Mouse (Mus musculus) hindbrain, embryonic 14.5 days (tissue): ENCODE measurements around the gene Epha7. TPM values are rescaled to one million over a fixed set of nuclear protein-coding genes. Genes with fewer than 3 reads are reported as not detected.

Experiments
- ATAC-seq: fragments of 200-750 bp; cut with Nextera tagmentation; 2 replicates; pipeline ENCODE4 v1.8.0; 2017; ENCODE audit warnings: moderate number of reproducible peaks, mild to moderate bottlenecking, moderate TSS enrichment, moderate library complexity; ENCODE audit not compliant: low FRiP score
- DNase-seq: peaks from one replicate; pipeline ENCODE4 v3.0.0-alpha.2; 2015; ENCODE audit warnings: low spot score
- H3K27ac ChIP-seq: fragments of 300-500 bp; sonication (generic); 2 replicates; pipeline ENCODE4 v1.5.1; 2014; ENCODE audit warnings: mild to moderate bottlenecking, moderate library complexity
- H3K27me3 ChIP-seq: fragments of 300-500 bp; sonication (generic); 2 replicates; pipeline ENCODE4 v1.6.1; 2014; ENCODE audit warnings: mild to moderate bottlenecking, low read length, mixed read lengths; ENCODE audit not compliant: control insufficient read depth, insufficient read depth
- H3K36me3 ChIP-seq: fragments of 300-500 bp; sonication (generic); replicated peaks from 2 replicates; pipeline ENCODE4 v1.6.1; 2014; ENCODE audit not compliant: control insufficient read depth, insufficient read depth
- H3K4me1 ChIP-seq: fragments of 300-500 bp; sonication (generic); replicated peaks from 2 replicates; pipeline ENCODE4 v1.6.1; 2014; ENCODE audit warnings: antibody characterized with exemption, low read length, mixed read lengths; ENCODE audit not compliant: control insufficient read depth, insufficient read depth
- H3K4me2 ChIP-seq: fragments of 300-500 bp; sonication (generic); replicated peaks from 2 replicates; pipeline ENCODE4 v1.6.1; 2014; ENCODE audit warnings: mild to moderate bottlenecking, moderate library complexity
- H3K4me3 ChIP-seq: fragments of 300-500 bp; sonication (generic); replicated peaks from 2 replicates; pipeline ENCODE4 v1.5.1; 2014; ENCODE audit warnings: mild to moderate bottlenecking, low read length
- H3K9ac ChIP-seq: fragments of 300-500 bp; sonication (generic); 2 replicates; pipeline ENCODE4 v1.6.1; 2014
- H3K9me3 ChIP-seq: fragments of 300-500 bp; sonication (generic); 2 replicates; pipeline ENCODE4 v1.6.1; 2016; ENCODE audit warnings: low read length; ENCODE audit not compliant: control insufficient read depth
- WGBS: fragments of 180-500 bp; shearing (Covaris S2); extraction: QIAGEN DNeasy Blood & Tissue Kit; methylation state at CpG from one replicate; pipeline ENCODE4 v1.1.7; 2014; 5-methylcytosine and 5-hydroxymethylcytosine counted together
- polyA plus RNA-seq: library from polyadenylated mRNA; unstranded; fragments of >200 nt; fragmentation: Nextera tagmentation; extraction: Ambion mirVana; gene quantifications from 2 replicates; pipeline ENCODE4 v1.2.1, GENCODE M21; 2014

Epha7 gene
- polyA plus RNA-seq, 1 experiment from 2014 or later = 74.6 TPM

GRCm38 (mm10) chr4:28824616-28825015 lies 11.7 kb downstream of the Epha7 start:
- ATAC-seq (no peak), DNase-seq (no peak)
- H3K27ac ChIP-seq = no peak overlapping the region
- H3K9ac ChIP-seq = no peak overlapping the region
- peaks cover 10% of the 10 kb centered on the region for H3K36me3 ChIP-seq
- 42% methylated on average over 7 of the region's 7 CpGs for WGBS
- H3K4me3 ChIP-seq = no peak overlapping the region
- H3K27me3 ChIP-seq = no peaks in the 10 kb centered on the region
- no peaks in the 10 kb centered on the region for H3K4me1 ChIP-seq
- H3K9me3 ChIP-seq = no peaks in the 10 kb centered on the region
- H3K4me2 ChIP-seq = peak overlapping the region; percentile 6; the same call in 1 of the 2 replicates

- no peak overlapping the region for H3K27ac ChIP-seq
- H3K4me1 ChIP-seq = 0 out of 2 replicates have a peak, but pooled peaks cover 3% of the 10 kb centered on the region
- no peak overlapping the region for H3K4me2 ChIP-seq
- no peaks in the 10 kb centered on the region for H3K36me3 ChIP-seq
- WGBS = 88% methylated on average over 3 of the region's 3 CpGs
- no peak for ATAC-seq
- DNase-seq = no peak
- H3K9me3 ChIP-seq = no peaks in the 10 kb centered on the region
- no peak overlapping the region for H3K9ac ChIP-seq
- no peaks in the 10 kb centered on the region for H3K27me3 ChIP-seq
- H3K4me3 ChIP-seq = no peak overlapping the region
These were observed 24.7 kb downstream of the Epha7 start for GRCm38 (mm10) chr4:28837669-28838068.

- WGBS = 92% methylated on average over 4 of the region's 4 CpGs
- Histone ChIP-seq H3K27ac (no peak overlapping the region), H3K9me3 (no peaks in the 10 kb centered on the region), H3K4me1 (no peaks in the 10 kb centered on the region), H3K36me3 (no peaks in the 10 kb centered on the region), H3K9ac (no peak overlapping the region), H3K27me3 (no peaks in the 10 kb centered on the region), H3K4me3 (no peak overlapping the region), H3K4me2 (no peak overlapping the region)
- DNase-seq = no peak
- ATAC-seq = no peak
These were observed 33.4 kb downstream of the Epha7 start for GRCm38 (mm10) chr4:28846311-28846710.

GRCm38 (mm10) chr4:28850388-28850787 lies 37.5 kb downstream of the Epha7 start:
- 70% methylated on average over 2 of the region's 2 CpGs for WGBS
- no peaks in the 10 kb centered on the region for H3K9me3 ChIP-seq

GRCm38 (mm10) chr4:28862845-28863666 lies 50.1 kb downstream of the Epha7 start:
- no peaks in the 10 kb centered on the region for H3K9me3 ChIP-seq
- H3K36me3 ChIP-seq = no peaks in the 10 kb centered on the region
- no peak overlapping the region for H3K4me3 ChIP-seq
- DNase-seq (no peak), ATAC-seq (no peak)
- no peaks in the 10 kb centered on the region for H3K27me3 ChIP-seq
- no peak overlapping the region for H3K9ac ChIP-seq
- H3K4me1 ChIP-seq = no peaks in the 10 kb centered on the region
- H3K4me2 ChIP-seq = no peak overlapping the region
- WGBS = 75% methylated on average over 6 of the region's 6 CpGs
- H3K27ac ChIP-seq = no peak overlapping the region

More at GRCm38 (mm10) chr4:28850388-28850787, 37.5 kb downstream of the Epha7 start:
- Histone ChIP-seq H3K4me3 (no peak overlapping the region), H3K9ac (no peak overlapping the region), H3K4me1 (no peaks in the 10 kb centered on the region), H3K27ac (no peak overlapping the region), H3K36me3 (no peaks in the 10 kb centered on the region), H3K27me3 (no peaks in the 10 kb centered on the region), H3K4me2 (no peak overlapping the region)
- ATAC-seq (no peak), DNase-seq (no peak)

GRCm38 (mm10) chr4:28866411-28866810 lies 53.5 kb downstream of the Epha7 start:
- WGBS = 47% methylated on average over 2 of the region's 2 CpGs

GRCm38 (mm10) chr4:28871615-28872014 lies 58.7 kb downstream of the Epha7 start:
- Histone ChIP-seq H3K4me1 (no peaks in the 10 kb centered on the region; the same call in 1 of the 2 replicates), H3K27ac (no peak overlapping the region), H3K9me3 (no peaks in the 10 kb centered on the region), H3K27me3 (no peaks in the 10 kb centered on the region), H3K9ac (no peak overlapping the region), H3K4me2 (no peak overlapping the region), H3K36me3 (peaks cover 20% of the 10 kb centered on the region), H3K4me3 (no peak overlapping the region)
- DNase-seq (no peak), ATAC-seq (no peak)
- WGBS = 90% methylated on average over 11 of the region's 11 CpGs

More at GRCm38 (mm10) chr4:28866411-28866810, 53.5 kb downstream of the Epha7 start:
- H3K4me1 ChIP-seq = no peaks in the 10 kb centered on the region; the same call in 1 of the 2 replicates
- DNase-seq (no peak), ATAC-seq (no peak)
- no peak overlapping the region for H3K4me3 ChIP-seq
- H3K27ac ChIP-seq = no peak overlapping the region
- no peak overlapping the region for H3K9ac ChIP-seq
- H3K4me2 ChIP-seq = no peak overlapping the region
- peaks cover 2% of the 10 kb centered on the region for H3K36me3 ChIP-seq
- H3K9me3 ChIP-seq = no peaks in the 10 kb centered on the region
- no peaks in the 10 kb centered on the region for H3K27me3 ChIP-seq

- H3K4me3 ChIP-seq = no peak overlapping the region
- H3K9me3 ChIP-seq = no peaks in the 10 kb centered on the region
- WGBS = 38% methylated on average over 5 of the region's 5 CpGs
- H3K9ac ChIP-seq = no peak overlapping the region
- DNase-seq = no peak
- peak overlapping the region; percentile 11; the same call in 1 of the 2 replicates for H3K27ac ChIP-seq
- H3K4me2 ChIP-seq = no peak overlapping the region
- peak; percentile 27; the same call in 1 of the 2 replicates for ATAC-seq
- H3K27me3 ChIP-seq = no peaks in the 10 kb centered on the region
- H3K4me1 ChIP-seq = peaks cover 9% of the 10 kb centered on the region
- no peaks in the 10 kb centered on the region for H3K36me3 ChIP-seq
These were observed 68.5 kb downstream of the Epha7 start for GRCm38 (mm10) chr4:28881271-28882044.

GRCm38 (mm10) chr4:28889630-28890029 lies 76.7 kb downstream of the Epha7 start:
- 83% methylated on average over 5 of the region's 5 CpGs for WGBS
- no peaks in the 10 kb centered on the region for H3K9me3 ChIP-seq
- DNase-seq (no peak), ATAC-seq (no peak)
- H3K4me2 ChIP-seq = no peak overlapping the region
- H3K27me3 ChIP-seq = no peaks in the 10 kb centered on the region
- H3K36me3 ChIP-seq = no peaks in the 10 kb centered on the region
- no peak overlapping the region for H3K9ac ChIP-seq
- no peak overlapping the region for H3K4me3 ChIP-seq
- no peaks in the 10 kb centered on the region for H3K4me1 ChIP-seq
- H3K27ac ChIP-seq = no peak overlapping the region
